Mouse (Mus musculus) CH12.LX (cell line): ENCODE data around the gene Cyp2d10.

Source experiments
- BHLHE40 ChIP-seq: IDR thresholded peaks from 2 replicates; pipeline ENCODE4 v1.6.1; 2011; ENCODE audit warnings: mild to moderate bottlenecking, low read depth, low read length, improper control_type of control experiment
- MYC ChIP-seq: IDR thresholded peaks from 2 replicates; pipeline ENCODE4 v1.6.1; 2011; ENCODE audit warnings: low read depth, mild to moderate bottlenecking, improper control_type of control experiment, low read length
- POLR2A ChIP-seq: IDR thresholded peaks from 2 replicates; pipeline ENCODE4 v1.6.1; 2011; ENCODE audit warnings: low read depth, mild to moderate bottlenecking, improper control_type of control experiment, low read length
- ZNF384 ChIP-seq: IDR thresholded peaks from 2 replicates; pipeline ENCODE4 v1.6.1; 2012; ENCODE audit warnings: low read depth, low read length, improper control_type of control experiment, inconsistent platforms

DNA sequence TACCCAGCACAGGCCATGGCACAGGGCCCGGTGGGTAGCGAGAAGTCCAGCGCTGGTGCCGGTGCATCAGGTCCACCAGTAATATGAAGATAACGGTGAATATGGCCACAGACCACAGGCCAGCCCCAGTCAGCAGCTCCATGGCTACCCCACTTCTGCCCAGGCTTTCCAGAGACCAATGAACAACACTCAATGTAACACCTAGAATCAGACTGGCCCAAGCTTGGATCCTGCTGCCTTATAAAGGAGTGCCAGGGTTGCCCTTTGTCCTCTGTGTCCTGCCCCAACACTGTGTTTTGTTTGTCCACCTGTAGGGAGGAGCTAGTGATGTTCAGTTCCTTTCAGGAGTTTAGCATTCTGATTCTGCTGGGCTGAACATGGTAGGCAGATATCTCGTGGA, at the start of gene Cyp2d10:
- no peak for TF ChIP-seq ZNF384
- TF ChIP-seq BHLHE40, result no peak
- TF ChIP-seq MYC, result no peak
- TF ChIP-seq POLR2A, result no peak
